Mouse (Mus musculus) forebrain, embryonic 12.5 days (tissue): ENCODE measurements around the gene Nkx2-1. TPM values are rescaled to one million over a fixed set of nuclear protein-coding genes. Genes with fewer than 3 reads are reported as not detected.
"Not testable (repeated sequence)": the region's sequence is repeated elsewhere in the genome, so short reads cannot be mapped to it uniquely, and the experiment has no call there.

Source experiments
- ATAC-seq: fragments of 200-750 bp; cut with Nextera tagmentation; 2 replicates; pipeline ENCODE4 v1.8.0; 2017; ENCODE audit warnings: moderate TSS enrichment; ENCODE audit not compliant: low FRiP score
- H3K27ac ChIP-seq: fragments of 300-500 bp; sonication (generic); 2 replicates; pipeline ENCODE4 v1.5.1; 2016; ENCODE audit warnings: mild to moderate bottlenecking
- H3K27me3 ChIP-seq: fragments of 300-500 bp; sonication (generic); 2 replicates; pipeline ENCODE4 v1.6.1; 2016; ENCODE audit warnings: mild to moderate bottlenecking
- H3K36me3 ChIP-seq: fragments of 300-500 bp; sonication (generic); replicated peaks from 2 replicates; pipeline ENCODE4 v1.6.1; 2016; ENCODE audit warnings: mild to moderate bottlenecking
- H3K4me1 ChIP-seq: fragments of 300-500 bp; sonication (generic); 2 replicates; pipeline ENCODE4 v1.6.1; 2016
- H3K4me2 ChIP-seq: fragments of 300-500 bp; sonication (generic); 2 replicates; pipeline ENCODE4 v1.6.1; 2016; ENCODE audit warnings: mild to moderate bottlenecking, moderate library complexity
- H3K4me3 ChIP-seq: fragments of 300-500 bp; sonication (generic); replicated peaks from 2 replicates; pipeline ENCODE4 v1.5.1; 2016; ENCODE audit warnings: mild to moderate bottlenecking
- H3K9ac ChIP-seq: fragments of 300-500 bp; sonication (generic); 2 replicates; pipeline ENCODE4 v1.6.1; 2016; ENCODE audit warnings: mild to moderate bottlenecking
- H3K9me3 ChIP-seq: fragments of 300-500 bp; sonication (generic); 2 replicates; pipeline ENCODE4 v1.6.1; 2016
- WGBS: fragments of 180-500 bp; shearing (Covaris S2); methylation state at CpG from one replicate; pipeline ENCODE4 v1.1.7; 2016; 5-methylcytosine and 5-hydroxymethylcytosine counted together
- polyA plus RNA-seq: library from polyadenylated mRNA; unstranded; fragments of >200 nt; fragmentation: Nextera tagmentation; extraction: Ambion mirVana; gene quantifications from 2 replicates; pipeline ENCODE4 v1.2.1, GENCODE M21; 2016

The Nkx2-1 gene
- polyA plus RNA-seq, 1 experiment from 2014 or later = 37.2 TPM

DNA sequence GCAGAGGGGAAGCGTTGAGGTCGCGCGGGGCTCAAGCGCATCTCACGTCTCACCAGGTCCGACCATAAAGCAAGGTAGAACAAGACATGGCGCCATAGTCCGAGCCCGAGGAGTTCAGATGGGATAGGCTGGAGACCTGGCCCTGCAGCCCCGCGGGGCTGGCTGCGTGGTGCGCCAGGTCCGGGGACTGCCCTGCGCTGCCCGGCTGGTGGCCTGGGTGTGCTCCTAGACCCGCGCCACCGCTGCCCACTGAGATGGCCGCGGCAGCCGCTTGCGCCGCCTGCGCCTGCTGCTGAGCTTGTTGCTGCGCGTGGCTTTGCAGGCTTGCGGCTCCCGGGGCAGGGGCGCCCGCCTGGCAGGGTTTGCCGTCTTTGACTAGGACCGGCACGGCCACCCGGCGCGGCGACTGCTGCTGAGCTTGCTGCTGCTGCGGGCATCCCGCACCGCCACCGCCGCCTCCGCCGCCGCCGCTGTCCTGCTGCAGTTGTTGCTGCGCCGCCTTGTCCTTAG, 3.7 kb downstream of the Nkx2-1 start:
- Histone ChIP-seq H3K27me3 (peaks cover 96% of the 10 kb centered on the region), H3K4me1 (peaks cover 21% of the 10 kb centered on the region), H3K27ac (peak overlapping the region; percentile 87), H3K9ac (peak overlapping the region; percentile 66), H3K36me3 (no peaks in the 10 kb centered on the region), H3K9me3 (no peaks in the 10 kb centered on the region), H3K4me2 (peak overlapping the region; percentile 37), H3K4me3 (peak overlapping the region; percentile 48)
- 0% methylated on average over 50 of the region's 50 CpGs for WGBS
- ATAC-seq = no peak

DNA sequence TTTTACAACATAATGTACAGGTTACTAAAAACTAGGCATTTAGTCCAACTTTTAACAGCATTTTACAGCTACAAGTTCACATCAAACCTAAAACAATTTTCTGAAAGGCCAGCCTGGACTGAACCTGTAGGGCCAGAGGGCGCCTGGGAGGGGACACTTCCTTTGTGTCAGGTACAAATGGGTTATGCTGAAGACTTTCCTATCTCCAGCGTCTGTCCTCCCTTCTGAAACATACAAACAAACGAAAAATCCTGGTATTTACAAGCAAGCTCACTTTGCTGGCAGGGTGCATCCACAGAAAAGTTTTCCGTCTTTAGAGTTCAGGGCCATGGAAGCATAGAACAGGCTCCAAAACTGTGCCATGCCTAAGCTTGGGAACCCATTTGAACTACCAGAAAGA, 4.6 kb downstream of the Nkx2-1 start:
- H3K4me2 ChIP-seq = peak overlapping the region; percentile 40
- H3K27ac ChIP-seq = peak overlapping the region; percentile 66
- no peak for ATAC-seq
- no peaks in the 10 kb centered on the region for H3K36me3 ChIP-seq
- peaks cover 19% of the 10 kb centered on the region for H3K4me1 ChIP-seq
- peak overlapping the region; percentile 48 for H3K4me3 ChIP-seq
- H3K27me3 ChIP-seq = peaks cover 94% of the 10 kb centered on the region
- H3K9me3 ChIP-seq = no peaks in the 10 kb centered on the region
- peak overlapping the region; percentile 48 for H3K9ac ChIP-seq
- WGBS = 3% methylated on average over 4 of the region's 4 CpGs

DNA sequence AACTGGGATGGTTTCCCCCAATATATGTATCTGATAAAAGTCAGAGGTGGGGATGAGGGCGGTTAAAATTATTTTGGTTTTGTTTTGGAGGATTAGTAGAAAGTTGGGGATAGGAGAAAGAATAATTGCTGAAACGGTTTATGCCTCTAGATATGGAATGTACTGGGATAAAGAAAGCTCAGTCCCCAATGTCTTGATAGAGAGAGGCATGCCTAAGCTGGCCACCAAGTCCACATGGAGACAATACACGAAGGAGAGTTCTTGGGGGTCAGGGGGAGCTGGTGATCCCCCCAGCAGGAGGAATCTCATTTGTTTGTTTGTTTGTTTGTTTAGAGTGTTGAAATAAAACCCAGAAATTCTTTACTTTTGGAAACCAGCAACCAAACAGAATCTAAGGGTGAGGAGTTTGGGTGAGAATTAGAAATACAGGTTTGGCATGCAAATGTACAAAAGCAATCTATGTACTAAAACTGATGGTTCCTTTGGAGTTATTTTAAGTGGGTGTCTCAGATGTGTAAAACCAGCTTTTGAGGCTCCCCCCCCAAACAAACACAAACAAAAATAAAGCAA, 5.6 kb downstream of the Nkx2-1 start:
- 1% methylated on average over 3 of the region's 3 CpGs for WGBS
- Histone ChIP-seq H3K4me3 (peak overlapping the region; percentile 48), H3K36me3 (no peaks in the 10 kb centered on the region), H3K27ac (0 out of 2 replicates have a peak overlapping the region, but pooled peaks have one; percentile 73), H3K4me1 (peaks cover 15% of the 10 kb centered on the region), H3K27me3 (peaks cover 95% of the 10 kb centered on the region), H3K4me2 (peak overlapping the region; percentile 42), H3K9me3 (no peaks in the 10 kb centered on the region), H3K9ac (peak overlapping the region; percentile 36; the same call in 1 of the 2 replicates)
- no peak for ATAC-seq

DNA sequence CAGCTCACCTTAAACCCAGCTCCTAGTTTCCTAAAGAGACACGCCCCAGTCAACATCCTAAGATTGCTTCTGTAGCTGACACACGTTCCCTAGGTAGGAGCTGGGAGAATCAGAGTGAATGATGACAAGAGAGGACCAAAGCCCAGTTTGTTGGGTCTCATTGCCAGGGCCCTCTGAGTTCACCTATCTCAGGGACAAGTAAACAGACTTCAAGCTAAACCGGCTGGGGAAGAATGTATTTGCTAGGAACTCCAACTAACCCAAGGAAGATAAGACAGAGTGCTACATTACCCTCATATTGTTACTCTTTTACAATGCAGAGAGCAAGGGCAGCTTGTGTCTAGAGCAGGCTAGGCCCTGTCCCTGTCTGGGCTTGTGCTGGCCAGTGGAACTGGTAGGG, 6.8 kb downstream of the Nkx2-1 start:
- H3K4me3 ChIP-seq = peak overlapping the region; percentile 48
- peaks cover 11% of the 10 kb centered on the region for H3K4me1 ChIP-seq
- WGBS = 5% methylated on average over 3 of the region's 3 CpGs
- no peaks in the 10 kb centered on the region for H3K36me3 ChIP-seq
- H3K27me3 ChIP-seq = peaks cover 93% of the 10 kb centered on the region
- H3K27ac ChIP-seq = peak overlapping the region; percentile 73
- H3K9ac ChIP-seq = peak overlapping the region; percentile 56; the same call in 1 of the 2 replicates
- peak overlapping the region; percentile 42 for H3K4me2 ChIP-seq
- H3K9me3 ChIP-seq = no peaks in the 10 kb centered on the region
- ATAC-seq = no peak

- WGBS = under 1% methylated on average over 36 of the region's 36 CpGs
- Histone ChIP-seq H3K27ac (peak overlapping the region; percentile 73), H3K36me3 (no peaks in the 10 kb centered on the region), H3K4me2 (peak overlapping the region; percentile 42), H3K27me3 (peaks cover 93% of the 10 kb centered on the region), H3K4me1 (peaks cover 6% of the 10 kb centered on the region), H3K4me3 (peak overlapping the region; percentile 48), H3K9me3 (no peaks in the 10 kb centered on the region), H3K9ac (peak overlapping the region; percentile 56)
- no peak for ATAC-seq
These were observed 7.6 kb downstream of the Nkx2-1 start for GRCm38 (mm10) chr12:56528881-56529681.

- H3K9me3 ChIP-seq = no peaks in the 10 kb centered on the region
- peaks cover 93% of the 10 kb centered on the region for H3K27me3 ChIP-seq
- peak overlapping the region; percentile 48 for H3K4me3 ChIP-seq
- H3K27ac ChIP-seq = peak overlapping the region; percentile 73; the same call in 1 of the 2 replicates
- peaks cover 2% of the 10 kb centered on the region for H3K4me1 ChIP-seq
- peak overlapping the region; percentile 56 for H3K9ac ChIP-seq
- H3K4me2 ChIP-seq = peak overlapping the region; percentile 42
- ATAC-seq = no peak
- H3K36me3 ChIP-seq = no peaks in the 10 kb centered on the region
- 4% methylated on average over 8 of the region's 8 CpGs for WGBS
These were observed 8.6 kb downstream of the Nkx2-1 start for GRCm38 (mm10) chr12:56528034-56528570.

GRCm38 (mm10) chr12:56527071-56527470, 9.6 kb downstream of the Nkx2-1 start:
- Histone ChIP-seq H3K4me2 (peak overlapping the region; percentile 35), H3K4me3 (peak overlapping the region; percentile 16), H3K36me3 (no peaks in the 10 kb centered on the region), H3K9me3 (no peaks in the 10 kb centered on the region), H3K9ac (peak overlapping the region; percentile 29; the same call in 1 of the 2 replicates), H3K27ac (peak overlapping the region; percentile 70; the same call in 1 of the 2 replicates), H3K27me3 (peaks cover 95% of the 10 kb centered on the region), H3K4me1 (no peaks in the 10 kb centered on the region)
- no peak for ATAC-seq
- WGBS = 22% methylated on average over 4 of the region's 4 CpGs

GRCm38 (mm10) chr12:56525219-56525797, 11.4 kb downstream of the Nkx2-1 start:
- H3K4me1 ChIP-seq, H3K4me3 ChIP-seq, H3K36me3 ChIP-seq, H3K9ac ChIP-seq, H3K9me3 ChIP-seq: not testable (repeated sequence)
- Histone ChIP-seq H3K27me3 (peaks cover 93% of the 10 kb centered on the region), H3K4me2 (0 out of 2 replicates have a peak overlapping the region, but pooled peaks have one; percentile 35), H3K27ac (peak overlapping the region; percentile 59; the same call in 1 of the 2 replicates)
- WGBS = 8% methylated on average over 10 of the region's 16 CpGs
- peak; percentile 83 for ATAC-seq

DNA sequence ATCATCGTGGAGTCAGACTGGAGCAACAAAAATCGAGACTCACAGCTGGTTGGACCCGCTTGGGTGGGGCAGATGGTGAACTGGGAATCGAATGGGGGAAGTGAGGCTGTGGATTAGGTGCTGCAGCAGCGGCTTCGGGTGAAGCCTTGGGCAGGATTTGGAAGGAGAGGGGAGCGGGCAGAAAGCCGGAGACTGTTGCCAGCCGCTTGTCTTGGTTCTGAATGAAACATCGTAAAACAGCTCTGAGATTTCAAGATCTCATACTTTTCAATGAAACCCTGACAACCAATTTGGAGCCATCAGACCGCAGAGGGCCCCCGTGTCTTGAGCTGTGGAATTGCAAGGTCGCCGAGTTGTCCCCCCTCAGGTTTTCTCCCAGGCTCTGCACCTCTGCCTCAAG, 12.5 kb downstream of the Nkx2-1 start:
- Histone ChIP-seq H3K27ac (peak overlapping the region; percentile 69), H3K4me2 (peak overlapping the region; percentile 39), H3K4me1 (peaks cover 13% of the 10 kb centered on the region), H3K9ac (no peak overlapping the region), H3K9me3 (no peaks in the 10 kb centered on the region), H3K27me3 (peaks cover 93% of the 10 kb centered on the region), H3K36me3 (no peaks in the 10 kb centered on the region), H3K4me3 (0 out of 2 replicates have a peak overlapping the region, but pooled peaks have one; percentile 14)
- WGBS = 4% methylated on average over 14 of the region's 14 CpGs
- ATAC-seq = no peak

DNA sequence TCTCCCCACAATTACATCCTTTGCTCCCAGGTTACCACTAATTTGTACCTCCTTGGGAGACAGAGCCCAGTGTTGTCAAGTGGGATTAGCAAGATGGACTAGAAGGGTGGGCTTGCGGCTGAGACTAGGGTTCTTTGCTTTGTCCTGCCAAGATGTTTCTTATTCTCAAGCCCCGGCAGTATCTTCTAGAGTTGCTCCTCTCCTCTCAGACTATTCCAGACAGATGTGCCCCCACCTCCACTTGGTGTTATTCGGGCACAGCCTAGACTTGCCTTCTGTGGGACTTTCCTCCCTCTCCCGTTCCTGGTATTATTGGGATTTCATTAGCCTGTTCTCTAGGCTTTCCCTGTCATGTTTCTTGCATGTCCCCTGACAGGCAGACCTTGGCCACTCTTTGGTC, 14.5 kb downstream of the Nkx2-1 start:
- Histone ChIP-seq H3K4me1 (peaks cover 13% of the 10 kb centered on the region), H3K9ac (no peak overlapping the region), H3K9me3 (no peaks in the 10 kb centered on the region), H3K27ac (no peak overlapping the region), H3K4me2 (no peak overlapping the region), H3K4me3 (no peak overlapping the region), H3K36me3 (no peaks in the 10 kb centered on the region), H3K27me3 (peaks cover 92% of the 10 kb centered on the region)
- no peak for ATAC-seq
- 13% methylated on average over 4 of the region's 4 CpGs for WGBS

GRCm38 (mm10) chr12:56521106-56521840, 15.4 kb downstream of the Nkx2-1 start:
- H3K4me1 ChIP-seq = peaks cover 13% of the 10 kb centered on the region
- peak overlapping the region; percentile 29 for H3K4me3 ChIP-seq
- peak overlapping the region; percentile 49; the same call in 1 of the 2 replicates for H3K9ac ChIP-seq
- WGBS = under 1% methylated on average over 32 of the region's 33 CpGs
- H3K4me2 ChIP-seq = peak overlapping the region; percentile 48
- H3K36me3 ChIP-seq = no peaks in the 10 kb centered on the region
- H3K9me3 ChIP-seq = no peaks in the 10 kb centered on the region
- ATAC-seq = peak; percentile 60; the same call in 1 of the 2 replicates
- H3K27ac ChIP-seq = peak overlapping the region; percentile 88
- peaks cover 88% of the 10 kb centered on the region for H3K27me3 ChIP-seq
